In genomic region chr5:135063629-135064381, GRCm38 (mm10) we compare ENCODE assay signal across 7 mouse cellular contexts. TPM values are rescaled to one million over a fixed set of nuclear protein-coding genes. Genes with fewer than 3 reads are reported as not detected.
DNase-seq lines count a peak whose midpoint lies in the region; ATAC-seq and TF ChIP-seq lines count a peak whose summit lies in the region.

Gene Dnajc30 (plus strand): TSS chr5:135064202.

- peaks cover 24% of the 10 kb centered on the region for H3K4me1 ChIP-seq in embryonic facial prominence, embryonic 10.5 days
- H3K4me1 ChIP-seq in intestine, postnatal 0 days (replicated peaks; ENCODE audit: control insufficient read depth, insufficient read depth, low read length) = 0 out of 2 replicates have a peak, but pooled peaks cover 2% of the 10 kb centered on the region
- H3K4me1 ChIP-seq in midbrain, embryonic 12.5 days = peaks cover 26% of the 10 kb centered on the region
- H3K4me1 ChIP-seq in small intestine, adult 2 months (ENCODE audit: control insufficient read depth, insufficient read depth, insufficient read length, low read length) = peaks cover 4% of the 10 kb centered on the region; the same call in 1 of the 2 replicates

- no peaks in the 10 kb centered on the region for H3K27me3 ChIP-seq in embryonic facial prominence, embryonic 10.5 days (replicated peaks; ENCODE audit: low read depth, poor library complexity, severe bottlenecking)
- no peaks in the 10 kb centered on the region for H3K27me3 ChIP-seq in intestine, postnatal 0 days (replicated peaks; ENCODE audit: control insufficient read depth, insufficient read depth, low read length)
- no peaks in the 10 kb centered on the region for H3K27me3 ChIP-seq in midbrain, embryonic 12.5 days
- no peaks in the 10 kb centered on the region for H3K27me3 ChIP-seq in small intestine, adult 2 months (ENCODE audit: control insufficient read depth, insufficient read depth, low read length)

- H3K4me3 ChIP-seq in embryonic facial prominence, embryonic 10.5 days = peak within 1 kb of the TSS; percentile 85
- H3K4me3 ChIP-seq in intestine, postnatal 0 days (ENCODE audit: low read depth, low read length) = peak within 1 kb of the TSS; percentile 96
- peak within 1 kb of the TSS; percentile 95 for H3K4me3 ChIP-seq in midbrain, embryonic 12.5 days
- peak within 1 kb of the TSS; percentile 84 for H3K4me3 ChIP-seq in small intestine, adult 2 months (ENCODE audit: low read depth, low read length)

- peak; percentile 73 for TF ChIP-seq POLR2A in small intestine, adult 2 months (IDR thresholded peaks at IDR 0.05; ENCODE audit: low read depth, low read length)

- peaks cover 69% of the 10 kb centered on the region for H3K36me3 ChIP-seq in embryonic facial prominence, embryonic 10.5 days (replicated peaks)
- H3K36me3 ChIP-seq in intestine, postnatal 0 days (ENCODE audit: control insufficient read depth, insufficient read depth) = peaks cover 22% of the 10 kb centered on the region
- H3K36me3 ChIP-seq in midbrain, embryonic 12.5 days = peaks cover 57% of the 10 kb centered on the region
- peaks cover 10% of the 10 kb centered on the region for H3K36me3 ChIP-seq in small intestine, adult 2 months (ENCODE audit: control insufficient read depth, insufficient read depth, low read length)

- H3K9ac ChIP-seq in intestine, postnatal 0 days (ENCODE audit: low read depth, low read length) = peak within 1 kb of the TSS; percentile 87
- peak within 1 kb of the TSS; percentile 86 for H3K9ac ChIP-seq in midbrain, embryonic 12.5 days (replicated peaks)

- peaks cover 8% of the 10 kb centered on the region; the same call in 1 of the 2 replicates for H3K9me3 ChIP-seq in embryonic facial prominence, embryonic 10.5 days
- H3K9me3 ChIP-seq in intestine, postnatal 0 days (ENCODE audit: control insufficient read depth) = no peaks in the 10 kb centered on the region
- no peaks in the 10 kb centered on the region for H3K9me3 ChIP-seq in midbrain, embryonic 12.5 days

- intact Hi-C loops in left cerebral cortex, postnatal 4 days (cut with DNase I) = no loop called here

- DNase-seq in adrenal gland, postnatal 10 days = peak; percentile 98
- DNase-seq in embryonic facial prominence, embryonic 10.5 days (ENCODE audit: low spot score) = peak; percentile 97
- DNase-seq in gonadal fat pad, adult 2 months (ENCODE audit: low read depth) = peak; percentile 52
- DNase-seq in left cerebral cortex, postnatal 4 days = peak; percentile 99

- WGBS in embryonic facial prominence, embryonic 10.5 days = under 1% methylated on average over 52 of the region's 52 CpGs
- under 1% methylated on average over 52 of the region's 52 CpGs for WGBS in intestine, postnatal 0 days
- under 1% methylated on average over 52 of the region's 52 CpGs for WGBS in midbrain, embryonic 12.5 days
- under 1% methylated on average over 52 of the region's 52 CpGs for WGBS in small intestine, adult 2 months

- ATAC-seq in intestine, postnatal 0 days = peak; percentile 92
- peak; percentile 96 for ATAC-seq in midbrain, embryonic 12.5 days (ENCODE audit: low FRiP score, low read depth)

- H3K27ac ChIP-seq in embryonic facial prominence, embryonic 10.5 days (replicated peaks) = peak within 1 kb of the TSS; percentile 84
- peak within 1 kb of the TSS; percentile 69 for H3K27ac ChIP-seq in intestine, postnatal 0 days (ENCODE audit: low read depth, low read length)
- H3K27ac ChIP-seq in midbrain, embryonic 12.5 days (replicated peaks) = peak within 1 kb of the TSS; percentile 60
- peak within 1 kb of the TSS; percentile 51 for H3K27ac ChIP-seq in small intestine, adult 2 months (ENCODE audit: insufficient read depth, low read depth, low read length)

- H3K4me2 ChIP-seq in intestine, postnatal 0 days (replicated peaks; ENCODE audit: low read depth) = peak within 1 kb of the TSS; percentile 99
- H3K4me2 ChIP-seq in midbrain, embryonic 12.5 days (replicated peaks) = peak within 1 kb of the TSS; percentile 93

- TF ChIP-seq CTCF in intestine, postnatal 0 days (IDR thresholded peaks at IDR 0.05; ENCODE audit: low read depth) = no peak
- TF ChIP-seq CTCF in small intestine, adult 2 months (IDR thresholded peaks at IDR 0.05; ENCODE audit: extremely low read depth, insufficient read length, insufficient replicate concordance, low read depth, low read length) = no peak

RNA-seq across cellular contexts. Expression of gene Dnajc30, which starts in this region (rescaled TPM):
- total RNA-seq in adrenal gland, postnatal 10 days (2021) = 10 to 100 TPM; 23.7 to 24.5 TPM
- polyA plus RNA-seq in embryonic facial prominence, embryonic 10.5 days (2016; fragmentation: Nextera tagmentation; extraction: Ambion mirVana) = 27.0 and 27.4 TPM in 2 replicates
- polyA plus RNA-seq in gonadal fat pad, adult 2 months (2012; rRNA removed) = 24.2 and 27.5 TPM in 2 replicates
- polyA plus RNA-seq in intestine, postnatal 0 days (2015; fragmentation: Nextera tagmentation; extraction: Ambion mirVana) = 35.9 and 40.7 TPM in 2 replicates
- 10 to 100 TPM; 27.4 to 30.1 TPM for total RNA-seq in left cerebral cortex, postnatal 4 days (2021)
- 27.6 and 28.3 TPM in 2 replicates for polyA plus RNA-seq in midbrain, embryonic 12.5 days (2016; fragmentation: Nextera tagmentation; extraction: Ambion mirVana)
- 30.1 and 46.4 TPM in 2 replicates for polyA plus RNA-seq in small intestine, adult 2 months (2012; rRNA removed)

Comparison
In these comparisons a context has a peak if more than half of its experiments do, and no peak if none do; other contexts are left out.
1. Peak in every context shown above with its lines: DNase-seq, ATAC-seq, H3K4me3 ChIP-seq and H3K27ac ChIP-seq.